Mouse (Mus musculus): ENCODE data around the gene Spaca9.

Spaca9 gene

DNA sequence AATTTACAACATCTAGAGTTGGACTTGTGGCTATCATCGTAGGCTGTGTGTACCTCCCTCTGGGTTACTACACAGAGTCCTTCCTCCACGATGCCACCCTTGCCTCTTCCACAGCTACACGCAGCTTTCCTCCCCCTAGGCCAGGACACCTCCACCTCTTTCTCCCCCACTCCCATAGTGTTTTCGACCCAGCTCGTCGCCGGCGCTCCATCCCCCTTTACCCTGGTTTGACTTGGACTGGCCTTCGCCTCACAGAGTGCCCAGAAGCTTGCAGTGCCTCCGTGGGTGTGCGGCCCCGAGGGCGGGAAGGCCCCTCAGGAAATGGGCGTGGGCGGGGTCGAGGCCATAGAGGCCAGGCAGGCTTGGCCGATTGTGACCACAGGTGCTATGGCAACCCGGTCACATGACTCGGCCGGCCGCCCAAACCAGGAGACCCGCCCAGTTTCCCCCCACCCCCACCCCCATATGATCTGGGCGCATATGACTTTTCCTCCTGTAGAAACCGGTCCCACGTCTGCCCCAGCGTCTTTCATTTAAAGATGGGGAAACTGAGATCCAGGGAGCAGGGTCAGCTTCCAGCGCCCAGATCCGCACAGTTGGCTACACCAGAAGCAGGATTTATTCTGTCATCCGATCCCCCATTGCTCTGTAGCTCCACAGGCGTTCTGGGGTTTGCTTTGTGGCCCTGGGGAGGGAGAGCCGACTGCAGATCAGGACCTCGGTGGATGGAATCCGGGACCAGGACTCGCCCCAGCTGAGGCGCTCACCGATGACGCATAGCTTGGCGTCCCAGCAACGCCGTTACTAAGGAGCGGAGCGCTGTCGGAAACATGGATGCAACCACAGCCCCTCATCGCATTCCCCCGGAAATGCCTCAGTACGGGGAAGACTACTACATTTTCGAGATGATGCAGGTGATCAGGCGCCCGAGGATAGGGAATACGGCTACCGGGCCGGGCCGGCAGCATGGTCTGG is at the start of gene Spaca9, which contains the start of gene Ak8:
Gene Spaca9 (minus strand): TSS at position 367 of the 975 bp plus-strand sequence.
Gene Ak8 (plus strand): TSS at position 804 of the 975 bp plus-strand sequence.
- DNase-seq (ENCODE audit: inconsistent ontology term): peak; percentile 79

GRCm38 (mm10) chr2:28747705-28748104 is 48.2 kb upstream of the Spaca9 start:
- DNase-seq (ENCODE audit: inconsistent ontology term): no peak

- DNase-seq (ENCODE audit: inconsistent ontology term): no peak
These were observed 47.3 kb upstream of the Spaca9 start for GRCm38 (mm10) chr2:28746682-28747332.

- peak; percentile 45 for DNase-seq (ENCODE audit: inconsistent ontology term)
These were observed 43.2 kb upstream of the Spaca9 start for GRCm38 (mm10) chr2:28742701-28743100.

- DNase-seq (ENCODE audit: inconsistent ontology term): no peak
These were observed 40.6 kb upstream of the Spaca9 start for GRCm38 (mm10) chr2:28740159-28740558.

DNA sequence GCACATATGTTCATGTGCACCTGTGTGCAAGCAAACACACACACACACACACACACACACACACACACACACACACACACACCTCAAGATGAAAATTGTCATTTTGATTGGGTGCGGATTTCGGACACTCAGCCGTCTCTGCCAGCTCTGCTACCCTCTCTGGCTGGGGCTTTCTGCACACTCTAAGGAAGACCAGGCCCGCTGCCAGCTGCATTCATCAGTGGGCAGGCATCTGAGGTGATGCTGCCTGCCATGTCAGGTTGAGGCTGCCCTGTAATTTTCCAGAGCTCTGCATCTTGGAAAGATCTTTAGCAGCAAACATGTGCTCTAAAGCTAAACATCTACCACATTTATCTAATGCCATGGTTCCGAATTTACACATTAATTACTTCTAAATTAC is 37.6 kb upstream of the Spaca9 start:
- DNase-seq (ENCODE audit: inconsistent ontology term): peak; percentile 28

DNA sequence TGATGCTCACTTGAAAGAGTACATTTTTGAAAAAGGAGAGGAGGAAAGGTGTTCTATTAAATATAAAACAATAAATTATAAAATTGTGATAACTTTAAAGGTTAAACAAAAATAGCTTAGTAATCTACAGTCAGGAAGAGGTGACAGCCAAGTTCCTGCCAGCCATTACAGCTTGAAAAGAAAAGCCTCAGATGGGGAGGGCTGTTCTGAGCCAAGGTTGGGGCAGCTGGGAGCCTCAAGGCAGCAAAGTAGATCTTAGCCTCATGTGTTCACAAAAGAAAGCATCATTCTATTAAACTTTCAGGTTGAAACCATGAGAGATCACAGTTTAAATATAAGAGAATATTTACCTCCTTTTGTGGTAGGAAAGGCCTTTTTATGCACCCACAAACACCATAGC is 31.1 kb upstream of the Spaca9 start:
- no peak for DNase-seq (ENCODE audit: inconsistent ontology term)

GRCm38 (mm10) chr2:28727786-28728404 is 28.4 kb upstream of the Spaca9 start:
- no peak for DNase-seq (ENCODE audit: inconsistent ontology term)

GRCm38 (mm10) chr2:28723912-28724311 is 24.4 kb upstream of the Spaca9 start:
- DNase-seq (ENCODE audit: inconsistent ontology term): no peak

GRCm38 (mm10) chr2:28722419-28722818 is 22.9 kb upstream of the Spaca9 start:
- DNase-seq (ENCODE audit: inconsistent ontology term): no peak

DNA sequence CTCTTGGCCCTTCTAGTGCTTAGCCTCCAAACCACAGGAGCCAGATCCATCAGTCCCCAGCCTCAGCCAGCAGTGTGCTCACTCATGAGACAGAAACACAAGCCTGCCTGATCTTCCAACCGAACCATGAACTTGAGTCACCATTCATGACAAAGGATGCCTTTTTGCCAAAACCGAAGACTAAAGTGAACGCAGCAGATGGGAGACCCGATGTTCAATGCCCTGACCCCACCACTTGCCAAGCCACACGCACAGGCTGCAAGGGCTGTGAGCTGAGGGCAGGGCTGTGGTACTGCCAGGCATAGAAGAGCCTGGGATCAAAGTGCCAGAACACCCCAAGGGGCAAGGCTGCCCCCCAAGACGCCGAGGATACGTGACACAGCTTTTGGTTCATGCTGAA is 13.5 kb upstream of the Spaca9 start:
- peak; percentile 72 for DNase-seq (ENCODE audit: inconsistent ontology term)

DNA sequence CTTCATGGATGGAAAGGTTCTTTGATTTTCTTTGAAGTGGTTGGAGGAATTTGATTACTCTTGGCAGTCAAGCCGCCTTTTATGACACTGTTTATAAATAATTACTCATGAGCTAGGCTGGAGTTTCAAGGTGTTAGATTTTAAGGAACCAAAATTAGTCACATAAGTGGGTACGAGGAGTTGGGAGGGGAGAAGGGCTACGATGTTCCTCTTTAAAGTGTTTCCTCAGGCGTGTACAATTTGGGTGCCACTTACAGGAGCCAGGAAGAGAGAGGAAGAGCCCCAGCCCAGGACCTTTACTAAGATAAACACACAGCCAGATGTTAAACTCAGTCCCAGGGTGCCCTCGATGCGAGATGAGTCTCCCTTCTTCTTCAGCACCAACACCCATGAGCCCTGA is 7.3 kb upstream of the Spaca9 start:
- DNase-seq (ENCODE audit: inconsistent ontology term): no peak

DNA sequence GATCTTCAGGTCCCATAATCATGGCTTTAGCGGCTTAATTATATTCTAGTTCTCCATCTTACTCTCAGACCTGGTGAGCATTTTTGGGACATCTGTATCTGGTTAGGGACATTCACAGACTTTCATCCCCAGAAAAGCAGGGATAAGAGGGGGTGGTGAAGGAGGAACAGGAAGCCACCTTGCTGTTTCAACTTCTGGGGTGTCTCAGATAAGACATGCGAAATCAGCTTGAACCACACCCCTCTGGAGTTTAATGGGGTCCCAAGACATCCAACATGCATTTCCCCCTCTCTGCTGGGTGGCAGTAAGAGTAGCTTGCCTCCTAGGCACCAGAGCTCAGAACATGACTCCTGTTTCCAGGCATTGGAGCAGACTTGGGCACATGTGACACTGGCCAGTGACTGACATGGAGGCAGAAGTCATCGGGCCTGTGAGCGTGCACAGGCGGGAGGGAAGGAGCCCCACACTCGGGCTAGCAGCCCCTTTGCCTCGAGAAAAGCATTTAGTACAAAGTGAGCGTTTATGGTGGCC is 6.6 kb upstream of the Spaca9 start:
- DNase-seq (ENCODE audit: inconsistent ontology term): no peak

DNA sequence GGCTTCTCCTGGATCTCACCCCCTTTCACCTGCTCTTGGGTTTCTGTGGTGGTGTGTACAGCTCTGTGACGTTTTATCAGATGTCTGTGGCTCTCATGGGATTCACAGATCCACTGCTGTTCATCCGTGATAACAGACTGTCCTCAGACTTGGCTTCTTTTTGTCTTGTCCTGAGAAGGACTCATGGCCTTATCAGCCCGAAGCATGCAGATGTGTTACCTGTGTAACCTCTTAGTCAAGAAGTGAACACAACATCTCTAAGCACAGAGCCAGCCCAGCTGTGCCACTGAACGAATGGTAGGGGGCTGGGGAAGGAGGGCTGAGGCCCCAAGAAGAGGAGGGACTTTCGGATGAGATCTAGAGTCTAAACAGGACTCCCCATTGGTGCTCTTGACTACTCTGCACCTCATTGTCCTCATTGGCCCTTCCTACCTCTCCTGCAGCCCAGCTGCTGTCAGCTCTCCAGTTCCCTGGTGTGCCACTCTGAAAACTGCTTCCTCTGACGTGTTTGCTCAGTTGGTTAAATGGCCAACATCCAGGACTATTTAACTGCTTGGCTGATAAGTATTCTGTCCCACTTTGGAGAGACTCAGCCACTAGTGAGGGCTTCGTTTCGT is 2.2 kb upstream of the Spaca9 start:
- no peak for DNase-seq (ENCODE audit: inconsistent ontology term)

DNA sequence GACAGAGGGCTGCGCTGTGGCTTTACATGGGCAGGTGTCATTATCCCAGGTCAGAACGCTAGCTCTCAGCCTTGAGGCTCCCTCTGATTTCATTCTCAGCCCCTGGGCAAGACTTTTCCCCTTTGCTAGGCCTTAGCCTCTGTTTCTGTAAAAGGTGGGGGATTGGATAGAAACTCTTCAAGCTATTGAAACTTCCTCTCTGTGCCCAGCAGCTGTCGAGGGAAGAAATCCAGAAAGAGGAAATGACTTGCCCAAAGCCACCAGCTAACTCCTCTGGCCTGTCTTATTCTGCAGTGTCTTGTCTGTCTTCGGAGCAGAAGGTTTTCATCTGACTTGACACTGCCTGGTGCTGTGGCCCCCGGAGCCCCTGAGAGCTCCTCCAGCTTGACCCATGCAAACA is 961 bp downstream of the Spaca9 start:
- no peak for DNase-seq (ENCODE audit: inconsistent ontology term)

DNA sequence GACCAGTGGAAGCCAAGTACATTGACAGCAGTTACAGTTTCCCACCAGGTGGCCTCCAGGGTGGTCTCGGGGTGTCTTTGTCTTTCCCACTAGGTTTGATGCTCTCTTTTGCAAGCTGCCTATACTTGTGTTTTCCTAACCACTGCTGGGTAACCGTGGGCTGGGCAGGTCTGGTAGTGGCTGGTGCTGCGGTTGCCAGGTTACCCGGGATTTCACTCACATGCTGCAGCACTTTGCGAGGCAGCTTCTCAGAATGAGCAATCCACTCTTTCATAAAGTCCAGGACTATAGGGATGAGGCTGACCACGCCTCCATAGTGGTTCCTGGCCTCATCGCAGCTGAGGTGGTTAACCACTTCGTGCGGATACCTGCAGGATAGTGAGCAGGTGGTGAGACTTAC is 6.8 kb downstream of the Spaca9 start:
- no peak for DNase-seq (ENCODE audit: inconsistent ontology term)

GRCm38 (mm10) chr2:28688431-28688830 is 11.1 kb downstream of the Spaca9 start:
- peak; percentile 49 for DNase-seq (ENCODE audit: inconsistent ontology term)

DNA sequence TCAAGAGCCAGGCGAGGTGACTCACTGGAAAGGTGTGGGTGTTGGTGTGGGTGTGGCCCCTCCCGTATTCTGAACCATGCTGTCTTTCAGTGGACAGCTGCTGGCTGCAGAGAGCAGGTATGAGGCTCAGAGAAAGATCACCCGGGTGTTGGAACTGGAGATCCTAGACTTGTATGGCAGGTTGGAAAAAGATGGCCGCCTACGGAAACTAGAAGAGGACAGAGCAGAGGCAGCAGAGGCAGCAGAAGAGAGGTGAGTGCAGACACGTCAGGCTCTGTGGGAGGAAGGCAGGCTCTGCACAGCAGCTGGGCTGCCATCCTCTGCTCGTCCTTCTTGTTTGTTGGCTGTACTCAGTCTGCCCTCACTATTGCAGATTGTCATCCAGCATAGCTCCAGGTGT is 13.6 kb downstream of the Spaca9 start:
- DNase-seq (ENCODE audit: inconsistent ontology term): no peak

- peak; percentile 86 for DNase-seq (ENCODE audit: inconsistent ontology term)
These were observed 17.8 kb downstream of the Spaca9 start for GRCm38 (mm10) chr2:28681718-28682117.

DNA sequence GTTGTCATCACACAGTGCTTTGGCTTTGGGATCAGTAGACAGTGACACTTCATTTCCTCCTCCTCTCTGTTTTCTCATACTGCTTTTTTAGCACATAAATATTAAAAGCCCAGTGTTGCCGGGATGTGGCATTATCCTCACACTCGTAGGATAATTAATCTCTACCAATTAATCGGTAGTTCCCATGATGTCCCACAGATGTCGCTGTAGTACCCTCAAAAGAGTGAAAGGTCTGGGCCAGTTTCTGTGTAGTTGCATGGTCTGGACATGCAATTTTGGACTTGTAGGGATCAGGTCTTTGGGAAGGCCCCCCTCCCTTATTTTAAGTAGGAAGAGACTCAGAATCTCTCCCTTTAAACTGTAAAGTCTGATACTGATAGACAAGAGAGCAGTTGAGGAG is 18.8 kb downstream of the Spaca9 start:
- DNase-seq (ENCODE audit: inconsistent ontology term): no peak

GRCm38 (mm10) chr2:28676005-28676404 is 23.5 kb downstream of the Spaca9 start:
- no peak for DNase-seq (ENCODE audit: inconsistent ontology term)

DNA sequence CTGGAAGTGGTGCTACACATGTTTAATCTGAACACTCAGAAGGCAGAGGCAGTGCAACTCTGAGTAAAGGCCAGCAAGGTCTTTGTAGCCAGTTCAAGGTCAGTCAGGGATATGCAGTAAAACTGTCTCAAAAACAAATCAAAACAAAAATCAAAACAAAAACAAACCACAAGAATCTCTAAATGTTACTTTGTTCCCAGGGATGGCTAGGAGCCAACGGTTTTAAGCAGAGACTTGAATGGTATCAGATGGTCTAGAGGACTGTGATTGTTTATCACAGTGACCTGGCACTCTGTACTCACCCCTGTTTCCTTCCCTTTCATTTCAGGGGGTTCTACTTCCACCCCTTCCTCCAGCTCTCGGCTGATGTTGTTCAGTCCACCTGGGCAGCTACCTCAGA is 28.1 kb downstream of the Spaca9 start:
- no peak for DNase-seq (ENCODE audit: inconsistent ontology term)
